Mouse (Mus musculus) bone marrow, adult 2 months (tissue): ENCODE measurements around the gene Nat9. TPM values are rescaled to one million over a fixed set of nuclear protein-coding genes. Genes with fewer than 3 reads are reported as not detected.

ENCODE experiments used
- H3K27ac ChIP-seq: fragments of 200-500 bp; 2 replicates; pipeline ENCODE4 v1.5.1; 2012; ENCODE audit warnings: low read depth, mild to moderate bottlenecking, control low read depth, inconsistent platforms, low read length; ENCODE audit not compliant: control insufficient read depth, poor library complexity, insufficient read depth
- H3K4me1 ChIP-seq: fragments of 200-500 bp; 2 replicates; pipeline ENCODE4 v1.6.1; 2011; ENCODE audit warnings: low read length; ENCODE audit not compliant: control insufficient read depth, insufficient read depth
- H3K4me3 ChIP-seq: fragments of 200-500 bp; replicated peaks from 2 replicates; pipeline ENCODE3; 2011; ENCODE audit warnings: mild to moderate bottlenecking, low read depth, low read length, control low read depth; ENCODE audit not compliant: control insufficient read depth
- CTCF ChIP-seq: fragments of 200-500 bp; IDR thresholded peaks from 2 replicates; pipeline ENCODE4 v1.5.1; 2011; ENCODE audit warnings: low read length, control low read depth; ENCODE audit not compliant: control insufficient read depth, insufficient read depth
- POLR2A ChIP-seq: fragments of 200-500 bp; IDR thresholded peaks from 2 replicates; pipeline ENCODE4 v1.6.1; 2011; ENCODE audit warnings: low read depth, mild to moderate bottlenecking, control low read depth, low read length, borderline replicate concordance; ENCODE audit not compliant: control insufficient read depth
- WGBS: fragments of 180-500 bp; shearing (Covaris S2); methylation state at CpG from one replicate; pipeline ENCODE4 v1.1.7; 2018; 5-methylcytosine and 5-hydroxymethylcytosine counted together
- polyA plus RNA-seq: library from polyadenylated mRNA; stranded (reverse); fragments of >200 nt; gene quantifications from 2 replicates; pipeline ENCODE4 v1.2.4, GENCODE M21; 2011; ENCODE audit warnings: low replicate concordance; ENCODE audit not compliant: missing spikeins, insufficient read depth, insufficient read length

The Nat9 gene
- polyA plus RNA-seq, 1 experiment, result 19.4 TPM

GRCm38 (mm10) chr11:115179191-115179590 is 8.5 kb downstream of the Nat9 start:
- no peak overlapping the region for H3K4me3 ChIP-seq
- H3K4me1 ChIP-seq, result peaks cover 5% of the 10 kb centered on the region
- TF ChIP-seq POLR2A (no peak), CTCF (no peak)
- 91% methylated on average over 6 of the region's 6 CpGs for WGBS
- H3K27ac ChIP-seq, result no peak overlapping the region

- Histone ChIP-seq H3K4me3 (no peak overlapping the region), H3K4me1 (peaks cover 5% of the 10 kb centered on the region), H3K27ac (no peak overlapping the region)
- WGBS, result 84% methylated on average over 2 of the region's 2 CpGs
- TF ChIP-seq CTCF (no peak), POLR2A (no peak)
These were observed 8.9 kb downstream of the Nat9 start for GRCm38 (mm10) chr11:115178766-115179165.

- 77% methylated on average over 10 of the region's 10 CpGs for WGBS
- Histone ChIP-seq H3K27ac (no peak overlapping the region), H3K4me3 (no peak overlapping the region), H3K4me1 (peaks cover 7% of the 10 kb centered on the region)
- no peak for TF ChIP-seq CTCF
- TF ChIP-seq POLR2A, result no peak
These were observed 10.0 kb downstream of the Nat9 start for GRCm38 (mm10) chr11:115177559-115178195.

GRCm38 (mm10) chr11:115176399-115177190 is 11.1 kb downstream of the Nat9 start:
- TF ChIP-seq POLR2A (no peak), CTCF (no peak)
- Histone ChIP-seq H3K27ac (no peak overlapping the region), H3K4me1 (peaks cover 10% of the 10 kb centered on the region), H3K4me3 (no peak overlapping the region)
- 89% methylated on average over 24 of the region's 24 CpGs for WGBS

- no peak overlapping the region for H3K4me3 ChIP-seq
- peak overlapping the region; percentile 21 for H3K27ac ChIP-seq
These were observed 13.9 kb downstream of the Nat9 start for GRCm38 (mm10) chr11:115173549-115174339.

GRCm38 (mm10) chr11:115172825-115173287 is 14.8 kb downstream of the Nat9 start:
- WGBS, result 37% methylated on average over 4 of the region's 4 CpGs
- TF ChIP-seq POLR2A (no peak), CTCF (no peak)
- H3K4me1 ChIP-seq, result peaks cover 10% of the 10 kb centered on the region
- H3K4me3 ChIP-seq, result no peak overlapping the region
- H3K27ac ChIP-seq, result no peak overlapping the region

More at GRCm38 (mm10) chr11:115173549-115174339, 13.9 kb downstream of the Nat9 start:
- WGBS, result 20% methylated on average over 16 of the region's 16 CpGs
- H3K4me1 ChIP-seq, result peaks cover 10% of the 10 kb centered on the region
- no peak for TF ChIP-seq CTCF
- no peak for TF ChIP-seq POLR2A

- WGBS, result 71% methylated on average over 8 of the region's 8 CpGs
- TF ChIP-seq CTCF, result no peak
- no peak for TF ChIP-seq POLR2A
- Histone ChIP-seq H3K4me1 (peaks cover 10% of the 10 kb centered on the region), H3K27ac (no peak overlapping the region), H3K4me3 (no peak overlapping the region)
These were observed 16.5 kb downstream of the Nat9 start for GRCm38 (mm10) chr11:115171125-115171524.

- 89% methylated on average over 4 of the region's 4 CpGs for WGBS
- TF ChIP-seq CTCF (no peak), POLR2A (no peak)
- no peak overlapping the region for H3K27ac ChIP-seq
- no peak overlapping the region for H3K4me3 ChIP-seq
- H3K4me1 ChIP-seq, result peaks cover 8% of the 10 kb centered on the region
These were observed 18.2 kb downstream of the Nat9 start for GRCm38 (mm10) chr11:115169430-115169829.
